Mouse (Mus musculus): Measurements from ENCODE around the gene Grk2.
A peak's percentile ranks its signal among the peaks of the same experiment; 100 is the strongest.

DNA sequence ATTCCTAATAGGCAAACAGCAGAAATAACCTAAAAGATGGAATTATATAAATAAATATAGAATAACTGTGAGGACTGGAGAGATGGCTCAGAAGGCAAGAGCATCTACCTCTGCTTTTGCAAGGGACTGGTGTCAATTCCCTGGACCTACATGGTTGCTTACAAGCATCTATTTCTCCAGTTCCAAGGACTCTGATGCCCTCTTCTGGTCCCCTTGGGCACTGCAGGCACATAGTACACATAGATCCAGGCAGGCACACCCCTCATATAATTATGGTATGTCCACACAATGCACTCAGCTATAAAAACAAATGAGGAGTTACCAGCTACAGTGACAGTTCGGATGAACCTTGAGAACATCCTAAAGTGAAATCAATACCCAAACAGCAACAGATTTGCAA lies 26.5 kb downstream of the Grk2 start:
- peak; percentile 23; the same call in 1 of the 2 replicates for TF ChIP-seq CTCF (IDR thresholded peaks at IDR 0.05; ENCODE audit: control insufficient read depth, insufficient read depth, low read length)
- TF ChIP-seq POLR2A (IDR thresholded peaks at IDR 0.05; ENCODE audit: borderline replicate concordance, control insufficient read depth, low read depth, low read length) = no peak

Measured in bone marrow, adult 2 months (tissue).